Mouse (Mus musculus) CH12.LX (cell line): ENCODE measurements around the gene Gsx2. TPM values are rescaled to one million over a fixed set of nuclear protein-coding genes. Genes with fewer than 3 reads are reported as not detected.

Source experiments
- DNase-seq: peaks from one replicate; pipeline ENCODE4 v3.0.0-alpha.2; 2013; ENCODE audit errors: extremely low read depth
- H3K27ac ChIP-seq: 2 replicates; pipeline ENCODE4 v1.5.1; 2012; ENCODE audit warnings: low read depth, mild to moderate bottlenecking, control low read depth, moderate library complexity; ENCODE audit not compliant: insufficient read depth
- H3K27me3 ChIP-seq: replicated peaks from 2 replicates; pipeline ENCODE3; 2012; ENCODE audit warnings: inconsistent platforms
- H3K36me3 ChIP-seq, 2 experiments: replicated peaks in 1 of 2; 2 replicates each; pipeline versions ENCODE3 to v1.6.1; 2012; ENCODE audit warnings: inconsistent platforms in 1 of 2, low read length in 1 of 2, mild to moderate bottlenecking in 1 of 2, mixed read lengths in 1 of 2, moderate library complexity in 1 of 2; ENCODE audit not compliant: control insufficient read depth in 1 of 2, insufficient read depth in 1 of 2
- H3K4me1 ChIP-seq, 2 experiments: 2 replicates each; pipeline ENCODE4 v1.6.1; 2012; ENCODE audit warnings: inconsistent platforms in 1 of 2, moderate library complexity in 1 of 2; ENCODE audit not compliant: insufficient read depth in 2 of 2, control insufficient read depth in 1 of 2
- H3K4me2 ChIP-seq: 2 replicates; pipeline ENCODE4 v1.6.1; 2012; ENCODE audit warnings: low read depth, mild to moderate bottlenecking, control low read depth; ENCODE audit not compliant: poor library complexity, insufficient read depth, severe bottlenecking
- H3K4me3 ChIP-seq, 3 experiments: fragments of 150-350 bp in 1 of 3; sonication (generic) in 1 of 3; replicated peaks in 1 of 3; 2 replicates each; pipeline versions ENCODE3 to v1.5.1; 2011 to 2012; ENCODE audit warnings: low read depth in 2 of 3, low read length in 2 of 3, mild to moderate bottlenecking in 2 of 3, moderate library complexity in 2 of 3, control low read depth in 1 of 3, improper control_type of control experiment in 1 of 3, inconsistent platforms in 1 of 3, mixed read lengths in 1 of 3; ENCODE audit not compliant: poor library complexity in 1 of 3
- H3K79me2 ChIP-seq: replicated peaks from 2 replicates; pipeline ENCODE4 v1.6.1; 2012; ENCODE audit warnings: mild to moderate bottlenecking, moderate library complexity; ENCODE audit not compliant: control insufficient read depth, poor library complexity, insufficient read depth, severe bottlenecking; ENCODE audit errors: extremely low read depth
- H3K9ac ChIP-seq: 2 replicates; pipeline ENCODE4 v1.6.1; 2012; ENCODE audit warnings: low read depth, mild to moderate bottlenecking, control low read depth, moderate library complexity; ENCODE audit not compliant: insufficient read depth
- H3K9me3 ChIP-seq: replicated peaks from 2 replicates; pipeline ENCODE3; 2012; ENCODE audit warnings: low read length, inconsistent platforms, mixed read lengths
- CHD1 ChIP-seq: IDR thresholded peaks from 2 replicates; pipeline ENCODE4 v1.6.1; 2012; ENCODE audit warnings: low read depth, low read length, improper control_type of control experiment, inconsistent platforms
- CHD2 ChIP-seq: IDR thresholded peaks from 2 replicates; pipeline ENCODE4 v1.6.1; 2011; ENCODE audit warnings: low read length, improper control_type of control experiment
- CTCF ChIP-seq, 2 experiments: IDR thresholded peaks in 1 of 2; conservative IDR thresholded peaks in 1 of 2; 2 replicates each; pipeline ENCODE4 v1.5.1; 2011 to 2012; ENCODE audit warnings: low read depth in 2 of 2, low read length in 2 of 2, improper control_type of control experiment in 1 of 2, inconsistent platforms in 1 of 2, mild to moderate bottlenecking in 1 of 2, moderate library complexity in 1 of 2
- E2F4 ChIP-seq: IDR thresholded peaks from 2 replicates; pipeline ENCODE4 v1.6.1; 2011; ENCODE audit warnings: low read depth, low read length, improper control_type of control experiment; ENCODE audit not compliant: insufficient replicate concordance
- ETS1 ChIP-seq: conservative IDR thresholded peaks from 2 replicates; pipeline ENCODE4 v1.6.1; 2012; ENCODE audit warnings: low read depth, mild to moderate bottlenecking, inconsistent platforms, low read length, improper control_type of control experiment, moderate library complexity
- KAT2A ChIP-seq: IDR thresholded peaks from 2 replicates; pipeline ENCODE4 v1.6.1; 2012; ENCODE audit warnings: low read length, improper control_type of control experiment, inconsistent platforms; ENCODE audit not compliant: insufficient replicate concordance
- MYC ChIP-seq: IDR thresholded peaks from 2 replicates; pipeline ENCODE4 v1.6.1; 2011; ENCODE audit warnings: low read depth, mild to moderate bottlenecking, improper control_type of control experiment, low read length
- NRF1 ChIP-seq: IDR thresholded peaks from 2 replicates; pipeline ENCODE4 v1.6.1; 2014; ENCODE audit warnings: low read depth, mild to moderate bottlenecking, inconsistent platforms, low read length, improper control_type of control experiment, moderate library complexity
- PAX5 ChIP-seq: IDR thresholded peaks from 2 replicates; pipeline ENCODE4 v1.6.1; 2012; ENCODE audit warnings: low read length, inconsistent platforms, mixed read lengths
- POLR2AphosphoS2 ChIP-seq: IDR thresholded peaks from 2 replicates; pipeline ENCODE4 v1.6.1; 2011; ENCODE audit warnings: low read depth, low read length, improper control_type of control experiment
- RCOR1 ChIP-seq: conservative IDR thresholded peaks from 2 replicates; pipeline ENCODE4 v1.6.1; 2012; ENCODE audit warnings: low read depth, mild to moderate bottlenecking, inconsistent platforms, low read length, improper control_type of control experiment
- SMC3 ChIP-seq: IDR thresholded peaks from 2 replicates; pipeline ENCODE4 v1.6.1; 2011; ENCODE audit warnings: low read depth, low read length, improper control_type of control experiment
- TCF12 ChIP-seq: IDR thresholded peaks from 2 replicates; pipeline ENCODE4 v1.6.1; 2014; ENCODE audit warnings: low read depth, mild to moderate bottlenecking, inconsistent platforms, low read length, improper control_type of control experiment
- USF1 ChIP-seq: IDR thresholded peaks from 2 replicates; pipeline ENCODE4 v1.6.1; 2014; ENCODE audit warnings: low read depth, mild to moderate bottlenecking, inconsistent platforms, low read length, improper control_type of control experiment
- USF2 ChIP-seq: conservative IDR thresholded peaks from 2 replicates; pipeline ENCODE4 v1.6.1; 2011; ENCODE audit warnings: low read depth, low read length, improper control_type of control experiment
- ZKSCAN1 ChIP-seq: IDR thresholded peaks from 2 replicates; pipeline ENCODE4 v1.6.1; 2012; ENCODE audit warnings: low read depth, inconsistent platforms, low read length, improper control_type of control experiment, borderline replicate concordance
- ZNF384 ChIP-seq: IDR thresholded peaks from 2 replicates; pipeline ENCODE4 v1.6.1; 2012; ENCODE audit warnings: low read depth, low read length, improper control_type of control experiment, inconsistent platforms
- dilution Hi-C: fragments of 300-500 bp; cut with MboI; formaldehyde crosslinking; loops from 2 replicates; pipeline ENCODE4 v1.14.3; 2020; ENCODE audit warnings: low sequenced_read_pairs; ENCODE audit not compliant: extremely low pct_unique_long_range_greater_than_20kb, extremely low pct_ligation_motif_present
- in situ Hi-C: fragments of 300-500 bp; cut with MboI; formaldehyde crosslinking; loops from 3 replicates; pipeline ENCODE4 v1.14.3; 2019; ENCODE audit warnings: low sequenced_read_pairs, low pct_ligation_motif_present, low pct_unique_long_range_greater_than_20kb, mixed read lengths
- polyA plus RNA-seq: library from polyadenylated mRNA; unstranded; fragments of >175 nt; gene quantifications from 2 replicates; pipeline ENCODE4 v1.2.1, GENCODE M21; 2012; ENCODE audit warnings: low read depth; ENCODE audit not compliant: insufficient read length
- total RNA-seq, 2 experiments: library from RNA; depleted of rRNA; stranded (reverse); fragments of 300-350 nt in 1 of 2; fragments of >200 nt in 1 of 2; gene quantifications; 2 replicates each; pipeline ENCODE4 v1.2.3; 2012 to 2014

Gsx2 gene
- total and polyA plus RNA-seq, 3 experiments: not detected

DNA sequence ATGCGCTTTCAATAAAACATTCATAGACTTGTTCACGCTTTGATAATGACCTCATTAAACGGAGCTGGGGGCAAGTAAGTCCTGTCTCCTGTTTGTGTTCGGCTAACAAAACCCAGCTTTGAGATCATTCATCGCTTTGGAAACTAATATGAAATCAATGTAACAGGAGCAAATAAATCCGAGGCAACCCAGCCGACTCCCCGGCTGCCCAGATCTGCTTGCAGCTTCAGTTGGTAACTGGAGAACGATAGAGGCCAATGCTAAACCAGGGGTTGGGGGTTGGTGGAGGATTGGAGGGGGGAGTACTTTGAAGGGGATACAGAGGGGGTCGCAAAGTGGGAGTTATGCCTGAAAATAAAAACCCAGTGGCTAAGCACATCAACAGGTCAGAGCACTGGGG lies 3.5 kb upstream of the Gsx2 start:
- in situ Hi-C loops: no loop called here
- Histone ChIP-seq H3K4me3 (no peak overlapping the region), H3K27ac (no peak overlapping the region), H3K36me3 (no peaks in the 10 kb centered on the region), H3K4me2 (no peak overlapping the region), H3K27me3 (no peaks in the 10 kb centered on the region), H3K79me2 (no peaks in the 10 kb centered on the region), H3K9ac (no peak overlapping the region), H3K4me1 (peaks cover 2 to 17% of the 10 kb centered on the region in 2 experiments; a peak in 2 of 4 replicates), H3K9me3 (peaks cover 3% of the 10 kb centered on the region)
- dilution Hi-C loops: no loop called here
- TF ChIP-seq USF2 (no peak), ETS1 (no peak), CHD2 (no peak), E2F4 (no peak), POLR2AphosphoS2 (no peak), ZNF384 (no peak), MYC (no peak)
- no peak for DNase-seq

DNA sequence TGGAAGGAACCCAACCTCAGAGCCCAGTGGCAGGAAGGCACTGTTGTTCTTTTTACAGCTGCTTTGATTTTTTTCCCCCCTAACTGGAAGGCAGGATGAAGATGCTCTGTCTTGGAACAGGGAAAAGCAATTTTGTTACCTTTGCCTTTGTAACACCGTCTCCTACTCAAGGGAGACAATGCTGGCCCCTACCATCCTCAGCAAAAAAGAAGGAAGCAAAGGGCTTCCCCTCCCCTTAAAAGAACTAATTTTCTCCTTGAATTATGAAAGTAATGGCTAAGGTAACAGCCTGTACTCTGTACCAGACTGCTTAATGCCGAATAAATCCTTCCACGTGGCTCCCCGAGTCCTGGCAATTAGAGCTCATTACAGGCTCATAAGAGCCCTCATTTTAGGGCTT lies 2.9 kb upstream of the Gsx2 start:
- TF ChIP-seq E2F4: no peak
- no peak for TF ChIP-seq PAX5
- TF ChIP-seq TCF12: no peak
- no peak for TF ChIP-seq USF1
- no peak for TF ChIP-seq NRF1
- no peak for TF ChIP-seq SMC3
- no peak for TF ChIP-seq RCOR1
- TF ChIP-seq CTCF (conservative IDR thresholded peaks at IDR 0.05 in 1 of 2, IDR thresholded peaks at IDR 0.05 in 1 of 2; ENCODE audit: low read depth in 2 of 2, low read length in 2 of 2): no peak
- Histone ChIP-seq H3K4me2 (no peak overlapping the region), H3K27me3 (no peaks in the 10 kb centered on the region), H3K4me3 (no peak overlapping the region), H3K9me3 (peaks cover 3% of the 10 kb centered on the region), H3K79me2 (no peaks in the 10 kb centered on the region), H3K9ac (no peak overlapping the region), H3K36me3 (no peaks in the 10 kb centered on the region), H3K4me1 (peaks cover 0 to 14% of the 10 kb centered on the region in 2 experiments; a peak in 2 of 4 replicates), H3K27ac (no peak overlapping the region)
- dilution Hi-C loops (no loop called here), in situ Hi-C loops (no loop called here)
- DNase-seq: no peak

GRCm38 (mm10) chr5:75073167-75073566 lies 2.2 kb upstream of the Gsx2 start:
- H3K4me2 ChIP-seq: no peak overlapping the region
- H3K4me3 ChIP-seq: no peak overlapping the region
- no peaks in the 10 kb centered on the region for H3K27me3 ChIP-seq
- no peak for DNase-seq
- H3K36me3 ChIP-seq: no peaks in the 10 kb centered on the region
- in situ Hi-C loops: no loop called here
- H3K79me2 ChIP-seq: no peaks in the 10 kb centered on the region
- peaks cover 0 to 12% of the 10 kb centered on the region in 2 experiments; a peak in 2 of 4 replicates for H3K4me1 ChIP-seq
- dilution Hi-C loops: no loop called here
- no peak for TF ChIP-seq ZKSCAN1
- no peak for TF ChIP-seq KAT2A
- no peak for TF ChIP-seq CHD1
- no peak for TF ChIP-seq NRF1
- no peak overlapping the region for H3K27ac ChIP-seq
- H3K9ac ChIP-seq: no peak overlapping the region
- H3K9me3 ChIP-seq: peaks cover 3% of the 10 kb centered on the region
